Mouse (Mus musculus) layer of hippocampus, postnatal 25 days (tissue): ENCODE results near the gene Aldh1b1. TPM values are rescaled to one million over a fixed set of nuclear protein-coding genes. Genes with fewer than 3 reads are reported as not detected.

Experiments used
- DNase-seq, 2 experiments: peaks; one replicate each; pipeline ENCODE4 v3.0.0; 2022; ENCODE audit warnings: mixed read lengths in 2 of 2, low spot score in 1 of 2; ENCODE audit errors: extremely low spot score in 1 of 2
- total RNA-seq, 2 experiments: library from RNA; stranded (reverse); gene quantifications; 2 replicates each; pipeline ENCODE4 v1.2.3; 2021

Aldh1b1 gene
- total RNA-seq, 2 experiments from 2014 or later = 9.2 to 9.9 TPM

DNA sequence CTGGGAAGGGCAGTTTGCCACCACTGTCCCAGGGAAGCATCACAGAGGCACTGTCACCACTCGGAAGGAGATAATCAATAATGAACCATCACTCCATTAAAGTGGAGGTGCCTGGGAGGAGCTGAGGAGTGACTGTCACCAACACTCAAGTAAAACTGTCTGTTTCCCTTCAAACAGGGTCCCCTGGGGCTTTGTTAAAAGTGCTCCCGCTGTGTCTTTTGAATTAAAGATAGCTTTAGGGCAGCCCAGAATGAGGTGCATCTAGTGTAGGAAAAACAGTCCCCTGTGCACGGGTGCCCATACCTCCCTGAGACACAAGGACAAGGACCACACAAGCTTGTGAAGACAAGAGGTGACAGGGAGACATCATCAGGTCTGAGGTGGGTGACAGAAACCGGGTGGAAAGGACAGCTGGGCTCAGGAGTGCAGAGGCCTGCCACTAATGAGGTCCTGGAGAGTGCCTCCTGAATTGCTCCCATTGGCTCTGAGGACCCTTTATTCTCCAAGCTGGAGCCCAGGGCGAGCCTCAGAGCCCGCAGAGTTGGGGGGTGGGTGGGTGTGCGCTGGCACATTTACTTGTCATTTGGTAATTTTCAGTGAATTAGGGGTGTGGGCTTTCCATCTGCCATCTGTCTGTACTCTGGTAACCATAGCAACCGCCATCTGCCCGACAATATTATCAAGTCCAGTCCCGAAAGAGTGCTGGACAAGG lies 25.4 kb downstream of the Aldh1b1 start:
- DNase-seq = no peak

DNA sequence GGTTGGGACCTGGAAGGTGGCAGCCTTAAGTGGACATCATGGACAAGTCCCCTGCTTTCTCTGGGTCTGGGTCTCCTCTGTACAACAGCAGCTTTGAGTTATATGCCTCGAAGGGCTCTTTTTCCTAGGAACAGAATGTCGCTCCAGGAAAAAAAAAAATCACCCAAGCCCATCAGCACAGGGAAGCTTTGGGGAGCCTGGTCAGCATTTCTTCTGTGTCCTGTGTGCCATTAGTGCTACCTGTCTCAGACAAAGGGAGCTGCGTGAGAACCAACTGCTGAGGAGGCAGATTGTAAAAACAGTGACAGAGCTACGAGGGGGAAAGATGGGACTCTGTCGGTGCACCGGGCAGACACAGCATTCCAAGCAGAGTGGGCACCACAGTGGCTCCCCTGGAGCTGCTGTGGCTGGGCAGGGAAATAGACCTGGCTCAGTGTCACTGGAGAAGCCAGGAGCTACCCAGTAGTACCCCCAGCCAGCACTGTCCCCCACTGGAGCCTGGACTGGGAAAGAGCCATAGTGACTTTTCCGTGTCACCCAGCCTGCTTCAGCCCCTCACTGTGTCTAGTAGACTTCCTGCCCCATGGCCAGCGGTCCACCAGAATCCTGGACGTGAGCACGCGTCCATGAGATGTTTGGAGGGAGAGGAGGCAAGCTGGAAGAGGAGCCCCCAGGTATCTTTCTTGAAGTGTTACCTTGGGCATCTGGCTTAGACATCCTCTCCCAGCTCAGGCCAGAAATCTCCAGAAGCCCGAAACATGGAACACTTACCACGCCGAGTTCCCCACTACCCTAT lies 26.1 kb downstream of the Aldh1b1 start:
- no peak for DNase-seq

- DNase-seq = no peak
These were observed 27.6 kb downstream of the Aldh1b1 start, which contains the start of gene Igfbpl1 for GRCm38 (mm10) chr4:45826275-45827040. Gene Igfbpl1 (minus strand): TSS chr4:45826923.

DNA sequence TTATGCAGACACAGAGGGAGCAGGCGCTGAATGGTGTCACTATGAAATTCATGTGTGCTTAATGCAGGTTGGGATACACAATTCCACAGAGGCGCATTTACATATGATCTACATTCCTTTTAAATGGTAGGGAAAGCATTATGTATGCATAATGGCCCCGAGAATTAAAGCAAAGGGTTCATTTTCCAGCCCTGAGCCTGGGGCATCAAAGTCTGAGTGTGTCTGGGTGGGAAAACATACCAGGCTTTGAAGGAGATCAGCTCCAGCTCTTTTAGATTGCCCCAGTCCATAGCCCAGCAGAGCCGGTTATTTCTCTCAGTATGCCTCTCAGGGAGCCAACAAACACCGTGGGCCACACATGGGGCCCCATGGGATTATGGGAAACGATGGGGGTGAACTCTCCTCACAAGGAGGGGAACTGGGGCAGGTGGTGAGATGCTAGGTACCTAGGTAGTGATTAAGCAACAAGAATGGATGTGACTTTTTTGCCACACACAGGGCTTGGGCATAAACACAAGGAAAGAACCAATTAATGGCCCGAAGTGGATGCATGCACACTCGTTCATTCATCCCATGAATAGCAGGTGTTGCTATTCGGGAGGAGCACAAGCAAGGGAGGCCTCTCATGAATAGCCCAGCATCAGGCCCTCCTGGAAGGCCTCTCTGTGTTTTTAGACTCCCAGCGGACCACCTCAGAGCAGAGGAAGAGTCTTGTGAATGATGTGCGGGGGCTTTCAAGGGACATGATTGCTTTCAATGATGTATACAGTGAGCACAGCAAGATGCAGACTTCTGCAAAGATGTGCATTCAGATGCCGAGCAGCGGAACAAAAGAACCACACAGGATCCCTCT lies 31.3 kb downstream of the Aldh1b1 start:
- no peak for DNase-seq

- DNase-seq = no peak
These were observed 33.2 kb downstream of the Aldh1b1 start for GRCm38 (mm10) chr4:45831996-45832395.

DNA sequence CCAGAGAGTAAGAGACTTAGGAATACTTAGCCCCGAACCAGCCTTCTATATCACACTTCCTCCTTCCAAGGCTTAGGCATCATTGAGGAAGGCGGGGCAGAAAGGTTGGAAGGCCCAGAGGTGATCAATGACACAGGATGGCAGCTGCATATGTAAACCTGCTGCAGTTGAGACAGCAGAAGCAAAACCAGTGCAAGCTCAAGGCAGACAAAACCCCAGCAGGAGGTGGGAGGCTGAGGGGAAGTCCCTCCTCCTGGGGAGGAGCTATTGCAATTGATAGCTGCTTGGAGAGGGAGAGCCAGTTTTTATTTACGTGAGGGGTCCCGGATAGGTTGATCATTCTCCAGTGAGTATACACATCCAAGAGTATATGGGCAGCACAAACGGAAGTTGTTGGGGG lies 34.6 kb downstream of the Aldh1b1 start:
- no peak for DNase-seq

- peak in 1 of 2 experiments; percentile 63 for DNase-seq
These were observed 45.5 kb downstream of the Aldh1b1 start for GRCm38 (mm10) chr4:45844355-45844754.

- DNase-seq = no peak
These were observed 47.4 kb downstream of the Aldh1b1 start for GRCm38 (mm10) chr4:45846263-45846662.

- no peak for DNase-seq
These were observed 49.4 kb downstream of the Aldh1b1 start, which contains the start of gene Stra6l for GRCm38 (mm10) chr4:45848109-45848824. Gene Stra6l (plus strand): TSS chr4:45848664.

- no peak for DNase-seq
These were observed 50.0 kb downstream of the Aldh1b1 start for GRCm38 (mm10) chr4:45848825-45849156.

DNA sequence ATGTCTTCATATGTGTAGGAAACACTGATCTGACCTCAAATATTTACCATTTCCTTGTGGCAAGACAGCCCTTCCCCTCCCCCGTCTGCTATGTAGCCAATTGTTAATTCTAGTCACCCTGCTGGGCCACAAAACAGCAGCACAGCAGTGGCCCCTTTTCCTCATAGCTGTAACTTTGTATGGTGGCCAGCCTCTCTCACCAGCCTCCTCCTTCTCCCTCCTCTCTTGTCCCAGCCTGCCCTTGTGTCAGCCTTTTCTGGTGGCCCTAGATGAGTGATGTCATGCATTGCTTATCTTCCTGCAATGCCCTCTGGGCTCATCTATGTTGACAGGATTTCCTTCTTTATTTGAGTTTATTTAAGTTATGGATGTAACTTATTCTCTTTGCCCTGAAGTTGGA lies 50.6 kb downstream of the Aldh1b1 start:
- no peak for DNase-seq

- DNase-seq = no peak
These were observed 52.8 kb downstream of the Aldh1b1 start for GRCm38 (mm10) chr4:45851640-45852051.

DNA sequence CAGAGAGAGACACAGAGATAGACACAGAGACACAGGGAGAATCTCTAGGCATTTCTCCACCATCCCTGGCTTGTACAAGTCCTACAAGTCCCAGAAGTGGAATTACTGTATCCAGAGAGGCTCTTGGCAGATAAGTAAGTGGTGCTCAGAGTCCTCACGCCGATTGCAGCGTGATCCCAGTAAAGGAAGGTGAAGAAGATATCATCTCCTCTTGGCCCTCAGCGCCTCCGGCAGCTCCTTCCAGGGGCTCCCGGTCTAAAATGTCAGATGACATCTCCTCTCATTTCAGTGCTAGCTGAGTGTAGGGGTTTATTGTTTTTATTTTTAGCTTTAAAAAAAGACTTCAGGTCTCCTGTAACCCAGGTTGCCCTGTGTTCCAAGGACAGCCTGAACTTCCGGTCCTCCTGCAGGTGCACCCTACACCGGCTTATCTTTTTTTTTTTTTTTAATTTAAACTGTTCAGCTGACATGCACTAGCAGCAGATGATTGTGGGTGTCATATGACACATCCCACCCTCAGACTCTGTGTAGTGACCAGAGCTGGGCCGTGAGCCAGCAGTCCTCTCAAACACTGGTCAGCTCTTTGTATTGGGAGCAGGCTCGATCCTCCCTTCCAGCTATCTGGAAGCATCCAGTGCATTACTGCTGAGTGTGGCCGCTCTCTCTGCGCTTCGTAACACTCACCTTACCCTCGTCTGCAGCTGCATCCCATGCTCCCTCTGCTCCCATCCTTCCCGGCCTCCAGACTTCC lies 54.8 kb downstream of the Aldh1b1 start:
- no peak for DNase-seq

Other genes starting within 250 kb of the Aldh1b1 start
- 10 to 100 TPM; 12.5 to 14.5 TPM for gene Igfbpl1, start 27.9 kb downstream of the Aldh1b1 start, total RNA-seq
- gene Stra6l, start 49.6 kb downstream of the Aldh1b1 start, total RNA-seq = not detected
- gene Ccdc180, start 91.3 kb downstream of the Aldh1b1 start, total RNA-seq = under 1 TPM; 0.12 to 0.38 TPM
- gene Tdrd7, start 166.3 kb downstream of the Aldh1b1 start, total RNA-seq = 10 to 100 TPM; 29.1 to 29.4 TPM
- gene Tmod1, start 239.9 kb downstream of the Aldh1b1 start, total RNA-seq = 10 to 100 TPM; 20.7 to 20.9 TPM